Mouse (Mus musculus) macrophage (primary cell): ENCODE measurements around the gene Utp18. TPM values are rescaled to one million over a fixed set of nuclear protein-coding genes. Genes with fewer than 3 reads are reported as not detected.

Experiments
- H3K27ac ChIP-seq: fragments of 350-480 bp; formaldehyde crosslinking; 2 replicates; pipeline ENCODE4 v1.9.0; 2021
- H3K36me3 ChIP-seq: fragments of 350-480 bp; formaldehyde crosslinking; 2 replicates; pipeline ENCODE4 v1.9.0; 2021; ENCODE audit errors: inconsistent target
- H3K4me3 ChIP-seq: fragments of 350-480 bp; formaldehyde crosslinking; 2 replicates; pipeline ENCODE4 v1.9.0; 2021; ENCODE audit errors: inconsistent target
- H3K79me2 ChIP-seq: fragments of 350-480 bp; formaldehyde crosslinking; 2 replicates; pipeline ENCODE4 v1.9.0; 2021; ENCODE audit errors: inconsistent target
- WGBS: methylation state at CpG from one replicate; pipeline ENCODE4 v1.1.7; 2026; ENCODE audit warnings: inconsistent platforms; ENCODE audit not compliant: missing documents; 5-methylcytosine and 5-hydroxymethylcytosine counted together
- polyA plus RNA-seq: library from polyadenylated mRNA; stranded (reverse); fragments of 250-400 nt; gene quantifications from 3 replicates; pipeline ENCODE4 v1.2.4, GENCODE M21; 2018; ENCODE audit warnings: inconsistent platforms

Gene Utp18
- polyA plus RNA-seq, 1 experiment from 2014 or later: 15.8 TPM

- no peaks in the 10 kb centered on the region for H3K79me2 ChIP-seq
- WGBS: 22% methylated on average over 2 of the region's 2 CpGs
- H3K4me3 ChIP-seq: no peak overlapping the region
- H3K27ac ChIP-seq: peak overlapping the region; percentile 66
- H3K36me3 ChIP-seq: peaks cover 8% of the 10 kb centered on the region
These were observed 24.4 kb downstream of the Utp18 start for GRCm38 (mm10) chr11:93861193-93861592.

- peak overlapping the region; percentile 66 for H3K27ac ChIP-seq
- H3K4me3 ChIP-seq: no peak overlapping the region
- peaks cover 3% of the 10 kb centered on the region for H3K36me3 ChIP-seq
- H3K79me2 ChIP-seq: no peaks in the 10 kb centered on the region
- WGBS: 94% methylated on average over 1 of the region's 1 CpGs
These were observed 24.9 kb downstream of the Utp18 start for GRCm38 (mm10) chr11:93860540-93861172.

GRCm38 (mm10) chr11:93856284-93856955 lies 29.1 kb downstream of the Utp18 start:
- no peaks in the 10 kb centered on the region for H3K79me2 ChIP-seq
- H3K27ac ChIP-seq: no peak overlapping the region
- no peaks in the 10 kb centered on the region for H3K36me3 ChIP-seq
- 6% methylated on average over 6 of the region's 6 CpGs for WGBS
- no peak overlapping the region for H3K4me3 ChIP-seq

- WGBS: 91% methylated on average over 3 of the region's 3 CpGs
- Histone ChIP-seq H3K79me2 (no peaks in the 10 kb centered on the region), H3K4me3 (no peak overlapping the region), H3K27ac (no peak overlapping the region), H3K36me3 (no peaks in the 10 kb centered on the region)
These were observed 33.0 kb downstream of the Utp18 start for GRCm38 (mm10) chr11:93852546-93852945.

GRCm38 (mm10) chr11:93847342-93847741 lies 38.2 kb downstream of the Utp18 start:
- H3K4me3 ChIP-seq: no peak overlapping the region
- H3K36me3 ChIP-seq: no peaks in the 10 kb centered on the region
- H3K27ac ChIP-seq: no peak overlapping the region
- 96% methylated on average over 2 of the region's 2 CpGs for WGBS
- H3K79me2 ChIP-seq: no peaks in the 10 kb centered on the region

GRCm38 (mm10) chr11:93835800-93836199 lies 49.8 kb downstream of the Utp18 start:
- WGBS: 4% methylated on average over 2 of the region's 2 CpGs
- no peaks in the 10 kb centered on the region for H3K36me3 ChIP-seq
- H3K79me2 ChIP-seq: no peaks in the 10 kb centered on the region
- H3K27ac ChIP-seq: peak overlapping the region; percentile 40
- no peak overlapping the region for H3K4me3 ChIP-seq

- H3K4me3 ChIP-seq: no peak overlapping the region
- H3K36me3 ChIP-seq: no peaks in the 10 kb centered on the region
- WGBS: 94% methylated on average over 8 of the region's 8 CpGs
- H3K27ac ChIP-seq: no peak overlapping the region
- H3K79me2 ChIP-seq: no peaks in the 10 kb centered on the region
These were observed 55.6 kb downstream of the Utp18 start for GRCm38 (mm10) chr11:93829971-93830370.

GRCm38 (mm10) chr11:93829327-93829679 lies 56.3 kb downstream of the Utp18 start:
- no peak overlapping the region for H3K27ac ChIP-seq
- no peak overlapping the region for H3K4me3 ChIP-seq
- no peaks in the 10 kb centered on the region for H3K79me2 ChIP-seq
- no peaks in the 10 kb centered on the region for H3K36me3 ChIP-seq
- WGBS: 95% methylated on average over 6 of the region's 6 CpGs

- Histone ChIP-seq H3K4me3 (no peak overlapping the region), H3K79me2 (no peaks in the 10 kb centered on the region), H3K36me3 (no peaks in the 10 kb centered on the region), H3K27ac (no peak overlapping the region)
- WGBS: 96% methylated on average over 14 of the region's 14 CpGs
These were observed 56.8 kb downstream of the Utp18 start for GRCm38 (mm10) chr11:93828619-93829326.

- Histone ChIP-seq H3K4me3 (no peak overlapping the region), H3K36me3 (no peaks in the 10 kb centered on the region), H3K27ac (peak overlapping the region; percentile 87), H3K79me2 (no peaks in the 10 kb centered on the region)
- WGBS: 93% methylated on average over 2 of the region's 2 CpGs
These were observed 63.3 kb downstream of the Utp18 start for GRCm38 (mm10) chr11:93822261-93822660.

GRCm38 (mm10) chr11:93821533-93821932 lies 64.0 kb downstream of the Utp18 start:
- WGBS: 0% methylated on average over 2 of the region's 2 CpGs
- Histone ChIP-seq H3K27ac (peak overlapping the region; percentile 87), H3K4me3 (no peak overlapping the region), H3K36me3 (no peaks in the 10 kb centered on the region), H3K79me2 (no peaks in the 10 kb centered on the region)

- Histone ChIP-seq H3K27ac (no peak overlapping the region), H3K4me3 (no peak overlapping the region), H3K36me3 (no peaks in the 10 kb centered on the region), H3K79me2 (no peaks in the 10 kb centered on the region)
- WGBS: 77% methylated on average over 15 of the region's 15 CpGs
These were observed 67.4 kb downstream of the Utp18 start for GRCm38 (mm10) chr11:93817966-93818738.

GRCm38 (mm10) chr11:93812955-93813354 lies 72.6 kb downstream of the Utp18 start:
- Histone ChIP-seq H3K79me2 (no peaks in the 10 kb centered on the region), H3K27ac (no peak overlapping the region), H3K4me3 (no peak overlapping the region), H3K36me3 (no peaks in the 10 kb centered on the region)
- WGBS: 76% methylated on average over 4 of the region's 4 CpGs

GRCm38 (mm10) chr11:93812125-93812868 lies 73.3 kb downstream of the Utp18 start:
- H3K79me2 ChIP-seq: no peaks in the 10 kb centered on the region
- H3K36me3 ChIP-seq: no peaks in the 10 kb centered on the region
- H3K4me3 ChIP-seq: no peak overlapping the region
- 42% methylated on average over 11 of the region's 11 CpGs for WGBS
- no peak overlapping the region for H3K27ac ChIP-seq
